Mouse (Mus musculus): ENCODE data around the gene Dgkd. TPM values are rescaled to one million over a fixed set of nuclear protein-coding genes. Genes with fewer than 3 reads are reported as not detected.

The Dgkd gene
- polyA plus RNA-seq, 1 experiment from 2014 or later, result 31.7 TPM

DNA sequence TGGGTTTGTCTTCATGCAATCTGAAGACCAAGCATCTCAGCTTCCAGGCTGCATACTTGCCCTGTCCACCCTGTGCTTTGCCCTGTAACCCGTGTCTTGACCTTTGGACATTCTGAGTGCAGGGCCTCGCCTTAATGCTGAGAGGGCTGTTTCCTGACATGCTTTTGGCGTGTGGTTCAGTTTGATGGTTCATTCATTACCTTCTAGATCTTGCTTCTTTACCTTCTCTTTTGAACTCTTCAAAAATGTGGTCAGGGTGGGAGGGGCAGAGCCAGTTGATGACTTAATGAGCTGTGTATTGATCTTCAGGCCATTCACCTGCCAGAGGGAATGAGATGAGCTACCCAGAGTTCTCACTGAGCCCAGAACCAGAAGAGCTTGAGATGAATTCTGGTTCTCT is 55.6 kb downstream of the Dgkd start:
- Histone ChIP-seq H3K9ac (ENCODE audit: low read length) (no peak overlapping the region), H3K4me2 (ENCODE audit: low read length) (no peak overlapping the region), H3K4me3 (ENCODE audit: low read depth, low read length) (no peak overlapping the region), H3K27me3 (replicated peaks; ENCODE audit: control insufficient read depth, insufficient read depth, low read length) (no peaks in the 10 kb centered on the region), H3K36me3 (ENCODE audit: control insufficient read depth, insufficient read depth, low read length) (peaks cover 6% of the 10 kb centered on the region; the same call in 1 of the 2 replicates), H3K9me3 (replicated peaks; ENCODE audit: control insufficient read depth, low read length) (no peaks in the 10 kb centered on the region), H3K27ac (ENCODE audit: low read depth, low read length) (0 out of 2 replicates have a peak overlapping the region, but pooled peaks have one; percentile 5), H3K4me1 (ENCODE audit: control insufficient read depth, insufficient read depth, low read length) (no peaks in the 10 kb centered on the region)
- DNase-seq (ENCODE audit: low spot score) (no peak), ATAC-seq (no peak)
- WGBS, result 90% methylated on average over 3 of the region's 3 CpGs

- Histone ChIP-seq H3K27ac (ENCODE audit: low read depth, low read length) (no peak overlapping the region), H3K9ac (ENCODE audit: low read length) (no peak overlapping the region), H3K9me3 (replicated peaks; ENCODE audit: control insufficient read depth, low read length) (no peaks in the 10 kb centered on the region), H3K4me2 (ENCODE audit: low read length) (no peak overlapping the region), H3K4me1 (ENCODE audit: control insufficient read depth, insufficient read depth, low read length) (no peaks in the 10 kb centered on the region), H3K36me3 (ENCODE audit: control insufficient read depth, insufficient read depth, low read length) (peaks cover 6% of the 10 kb centered on the region; the same call in 1 of the 2 replicates), H3K27me3 (replicated peaks; ENCODE audit: control insufficient read depth, insufficient read depth, low read length) (no peaks in the 10 kb centered on the region), H3K4me3 (ENCODE audit: low read depth, low read length) (no peak overlapping the region)
- ATAC-seq (no peak), DNase-seq (ENCODE audit: low spot score) (no peak)
Observed at GRCm38 (mm10) chr1:87909565-87909964, 56.5 kb downstream of the Dgkd start.

DNA sequence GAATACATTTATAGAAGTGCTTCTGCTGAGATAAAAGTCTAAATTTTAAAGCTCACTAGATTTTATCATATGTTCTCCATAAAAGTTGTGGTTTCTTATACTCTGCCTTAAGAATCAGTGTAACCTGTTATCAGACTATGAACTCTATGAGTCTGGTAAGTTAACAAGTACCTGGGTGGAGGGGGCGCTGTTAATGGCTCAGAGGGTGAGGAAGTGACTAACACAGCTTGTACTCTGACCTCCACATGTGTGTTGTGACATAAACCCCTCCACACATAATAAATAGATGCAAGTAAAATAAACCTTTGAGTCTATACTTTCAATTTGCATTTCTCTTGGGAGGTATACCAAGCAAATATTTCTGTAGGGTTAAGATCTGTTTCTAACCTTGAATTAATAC is 57.3 kb downstream of the Dgkd start:
- DNase-seq (ENCODE audit: low spot score) (no peak), ATAC-seq (no peak)
- Histone ChIP-seq H3K27ac (ENCODE audit: low read depth, low read length) (no peak overlapping the region), H3K4me2 (ENCODE audit: low read length) (no peak overlapping the region), H3K9me3 (replicated peaks; ENCODE audit: control insufficient read depth, low read length) (no peaks in the 10 kb centered on the region), H3K9ac (ENCODE audit: low read length) (no peak overlapping the region), H3K4me1 (ENCODE audit: control insufficient read depth, insufficient read depth, low read length) (no peaks in the 10 kb centered on the region), H3K27me3 (replicated peaks; ENCODE audit: control insufficient read depth, insufficient read depth, low read length) (no peaks in the 10 kb centered on the region), H3K4me3 (ENCODE audit: low read depth, low read length) (no peak overlapping the region), H3K36me3 (ENCODE audit: control insufficient read depth, insufficient read depth, low read length) (peaks cover 6% of the 10 kb centered on the region; the same call in 1 of the 2 replicates)
- WGBS, result 94% methylated on average over 1 of the region's 1 CpGs

- H3K9ac ChIP-seq (ENCODE audit: low read length), result no peak overlapping the region
- H3K9me3 ChIP-seq (replicated peaks; ENCODE audit: control insufficient read depth, low read length), result no peaks in the 10 kb centered on the region
- no peaks in the 10 kb centered on the region for H3K27me3 ChIP-seq (replicated peaks; ENCODE audit: control insufficient read depth, insufficient read depth, low read length)
- H3K27ac ChIP-seq (ENCODE audit: low read depth, low read length), result no peak overlapping the region
- ATAC-seq (no peak), DNase-seq (ENCODE audit: low spot score) (no peak)
- no peak overlapping the region for H3K4me2 ChIP-seq (ENCODE audit: low read length)
- H3K4me3 ChIP-seq (ENCODE audit: low read depth, low read length), result no peak overlapping the region
- H3K4me1 ChIP-seq (ENCODE audit: control insufficient read depth, insufficient read depth, low read length), result no peaks in the 10 kb centered on the region
- peaks cover 23% of the 10 kb centered on the region for H3K36me3 ChIP-seq (ENCODE audit: control insufficient read depth, insufficient read depth, low read length)
Observed at GRCm38 (mm10) chr1:87913356-87913755, 60.3 kb downstream of the Dgkd start.

GRCm38 (mm10) chr1:87917361-87917760 is 64.3 kb downstream of the Dgkd start:
- Histone ChIP-seq H3K4me3 (ENCODE audit: low read depth, low read length) (no peak overlapping the region), H3K27ac (ENCODE audit: low read depth, low read length) (no peak overlapping the region), H3K4me2 (ENCODE audit: low read length) (no peak overlapping the region), H3K27me3 (replicated peaks; ENCODE audit: control insufficient read depth, insufficient read depth, low read length) (no peaks in the 10 kb centered on the region), H3K4me1 (ENCODE audit: control insufficient read depth, insufficient read depth, low read length) (no peaks in the 10 kb centered on the region), H3K9me3 (replicated peaks; ENCODE audit: control insufficient read depth, low read length) (no peaks in the 10 kb centered on the region), H3K9ac (ENCODE audit: low read length) (no peak overlapping the region), H3K36me3 (ENCODE audit: control insufficient read depth, insufficient read depth, low read length) (peaks cover 40% of the 10 kb centered on the region)
- DNase-seq (ENCODE audit: low spot score) (no peak), ATAC-seq (no peak)
- WGBS, result 98% methylated on average over 3 of the region's 3 CpGs

DNA sequence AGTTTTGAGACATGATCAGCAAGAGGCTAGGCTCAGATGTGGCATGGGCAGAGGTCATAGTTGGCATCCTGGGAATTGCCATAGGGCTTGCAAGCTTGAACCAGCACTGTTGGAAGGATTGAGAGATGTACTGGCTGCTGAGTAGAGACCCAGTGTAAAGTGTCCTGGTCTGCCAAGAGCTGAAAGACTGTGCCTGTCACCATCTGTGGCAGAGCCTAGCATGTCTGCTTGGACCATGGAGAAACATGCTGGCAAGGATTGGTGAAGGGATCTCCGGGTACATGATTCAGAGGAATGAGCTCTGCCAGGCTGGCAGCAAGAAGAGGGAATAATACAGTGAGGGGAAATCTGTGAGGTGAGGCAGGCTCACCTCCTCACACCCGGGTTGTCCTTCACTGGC is 65.0 kb downstream of the Dgkd start:
- Histone ChIP-seq H3K4me1 (ENCODE audit: control insufficient read depth, insufficient read depth, low read length) (no peaks in the 10 kb centered on the region), H3K9me3 (replicated peaks; ENCODE audit: control insufficient read depth, low read length) (no peaks in the 10 kb centered on the region), H3K36me3 (ENCODE audit: control insufficient read depth, insufficient read depth, low read length) (peaks cover 42% of the 10 kb centered on the region), H3K27me3 (replicated peaks; ENCODE audit: control insufficient read depth, insufficient read depth, low read length) (no peaks in the 10 kb centered on the region), H3K4me2 (ENCODE audit: low read length) (no peak overlapping the region), H3K27ac (ENCODE audit: low read depth, low read length) (no peak overlapping the region), H3K4me3 (ENCODE audit: low read depth, low read length) (no peak overlapping the region), H3K9ac (ENCODE audit: low read length) (no peak overlapping the region)
- ATAC-seq (no peak), DNase-seq (ENCODE audit: low spot score) (no peak)
- WGBS, result 90% methylated on average over 2 of the region's 2 CpGs

DNA sequence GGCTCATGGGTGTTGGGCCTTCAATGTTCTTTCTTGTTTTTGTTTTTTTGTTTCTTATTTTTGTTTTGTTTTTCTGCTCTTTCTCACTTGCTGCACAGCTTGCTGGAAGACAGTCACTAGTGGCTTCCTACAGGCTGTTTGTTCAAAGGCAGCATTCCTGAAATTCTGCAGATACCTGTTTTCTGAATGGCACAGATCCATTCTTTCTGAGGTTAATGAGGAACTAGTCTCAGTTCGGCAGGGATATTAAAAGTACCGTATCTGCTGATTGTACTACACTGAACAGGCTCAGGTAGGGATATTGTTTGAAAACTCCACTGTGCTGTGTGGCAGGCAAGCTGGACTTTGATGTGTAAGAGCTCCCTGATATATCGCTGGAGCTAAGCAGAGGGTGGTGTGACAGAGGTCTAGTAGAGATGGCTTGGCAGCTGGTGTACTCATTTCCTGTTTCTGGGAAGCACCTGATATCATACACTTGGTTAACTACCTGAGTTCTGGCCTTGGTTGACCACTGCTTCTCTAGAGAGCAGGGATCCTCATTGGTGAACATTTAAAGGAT is 67.0 kb downstream of the Dgkd start:
- Histone ChIP-seq H3K9me3 (replicated peaks; ENCODE audit: control insufficient read depth, low read length) (no peaks in the 10 kb centered on the region), H3K27me3 (replicated peaks; ENCODE audit: control insufficient read depth, insufficient read depth, low read length) (no peaks in the 10 kb centered on the region), H3K9ac (ENCODE audit: low read length) (no peak overlapping the region), H3K4me1 (ENCODE audit: control insufficient read depth, insufficient read depth, low read length) (no peaks in the 10 kb centered on the region), H3K27ac (ENCODE audit: low read depth, low read length) (no peak overlapping the region), H3K36me3 (ENCODE audit: control insufficient read depth, insufficient read depth, low read length) (peaks cover 59% of the 10 kb centered on the region), H3K4me2 (ENCODE audit: low read length) (no peak overlapping the region), H3K4me3 (ENCODE audit: low read depth, low read length) (no peak overlapping the region)
- ATAC-seq (no peak), DNase-seq (ENCODE audit: low spot score) (no peak)
- 89% methylated on average over 3 of the region's 3 CpGs for WGBS

DNA sequence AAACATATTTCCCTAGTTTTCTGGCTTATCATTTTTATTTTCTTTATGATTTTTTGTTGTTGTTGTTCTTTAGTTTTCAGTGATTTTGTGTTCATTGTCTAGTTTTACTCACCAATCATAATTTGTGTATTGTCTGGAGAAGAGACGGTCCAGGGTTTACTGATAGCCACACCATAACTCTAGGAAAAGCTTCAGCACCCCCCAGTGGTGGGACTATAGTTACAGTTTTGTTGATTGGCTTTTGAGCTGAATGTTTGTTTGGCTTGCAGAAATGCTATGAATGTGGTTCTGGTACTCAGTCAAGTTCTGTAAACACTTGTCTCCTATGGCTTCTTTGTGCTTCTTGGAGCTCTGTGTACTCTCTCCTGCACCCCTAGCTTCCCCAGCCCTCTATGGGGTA is 69.6 kb downstream of the Dgkd start:
- Histone ChIP-seq H3K9ac (ENCODE audit: low read length) (no peak overlapping the region), H3K27me3 (replicated peaks; ENCODE audit: control insufficient read depth, insufficient read depth, low read length) (no peaks in the 10 kb centered on the region), H3K9me3 (replicated peaks; ENCODE audit: control insufficient read depth, low read length) (no peaks in the 10 kb centered on the region), H3K4me2 (ENCODE audit: low read length) (no peak overlapping the region), H3K36me3 (ENCODE audit: control insufficient read depth, insufficient read depth, low read length) (peaks cover 74% of the 10 kb centered on the region), H3K4me1 (ENCODE audit: control insufficient read depth, insufficient read depth, low read length) (no peaks in the 10 kb centered on the region), H3K4me3 (ENCODE audit: low read depth, low read length) (no peak overlapping the region), H3K27ac (ENCODE audit: low read depth, low read length) (no peak overlapping the region)
- ATAC-seq (no peak), DNase-seq (ENCODE audit: low spot score) (peak; percentile 32)
- 65% methylated on average over 1 of the region's 1 CpGs for WGBS

DNA sequence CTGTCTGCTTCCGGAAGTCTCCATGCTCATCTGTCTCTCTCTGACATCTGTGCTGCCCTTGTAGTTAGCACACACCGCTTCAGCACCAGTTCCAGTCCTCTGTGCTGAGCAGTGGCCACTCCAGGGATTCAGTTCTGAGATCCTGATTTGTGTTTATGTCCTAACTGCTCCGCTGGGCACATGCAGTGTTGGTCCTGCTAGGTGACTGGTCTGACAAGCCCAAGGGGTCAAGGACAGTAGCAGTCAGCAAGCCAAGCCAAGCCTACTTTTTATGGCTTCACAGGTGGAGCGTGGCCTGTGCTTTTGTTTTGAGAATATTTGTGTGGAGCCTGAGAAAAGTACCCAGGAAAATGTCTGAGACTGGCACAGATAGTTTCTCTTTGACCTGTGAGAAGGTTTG is 71.8 kb downstream of the Dgkd start:
- Histone ChIP-seq H3K4me2 (ENCODE audit: low read length) (no peak overlapping the region), H3K4me1 (ENCODE audit: control insufficient read depth, insufficient read depth, low read length) (0 out of 2 replicates have a peak, but pooled peaks cover 2% of the 10 kb centered on the region), H3K27ac (ENCODE audit: low read depth, low read length) (no peak overlapping the region), H3K27me3 (replicated peaks; ENCODE audit: control insufficient read depth, insufficient read depth, low read length) (no peaks in the 10 kb centered on the region), H3K4me3 (ENCODE audit: low read depth, low read length) (no peak overlapping the region), H3K36me3 (ENCODE audit: control insufficient read depth, insufficient read depth, low read length) (peaks cover 77% of the 10 kb centered on the region), H3K9me3 (replicated peaks; ENCODE audit: control insufficient read depth, low read length) (no peaks in the 10 kb centered on the region), H3K9ac (ENCODE audit: low read length) (no peak overlapping the region)
- no peak for DNase-seq (ENCODE audit: low spot score)
- 95% methylated on average over 4 of the region's 4 CpGs for WGBS
- ATAC-seq, result no peak
